Mouse (Mus musculus): ENCODE data around the gene Ifna7. TPM values are rescaled to one million over a fixed set of nuclear protein-coding genes. Genes with fewer than 3 reads are reported as not detected.
"Not testable (repeated sequence)": the region's sequence is repeated elsewhere in the genome, so short reads cannot be mapped to it uniquely, and the experiment has no call there.

The Ifna7 gene
- total and polyA plus RNA-seq, 2 experiments from 2014 or later: not detected

- not testable (repeated sequence) for DNase-seq (ENCODE audit: low spot score); H3K4me1 ChIP-seq (ENCODE audit: insufficient read depth, low read length); H3K4me3 ChIP-seq (ENCODE audit: low read depth, low read length); H3K36me3 ChIP-seq (ENCODE audit: insufficient read depth, low read length); H3K9ac ChIP-seq (replicated peaks; ENCODE audit: low read length, poor library complexity, severe bottlenecking); H3K27ac ChIP-seq (ENCODE audit: low read depth, low read length); H3K9me3 ChIP-seq (ENCODE audit: low read length); H3K27me3 ChIP-seq (ENCODE audit: insufficient read depth, low read length); ATAC-seq (ENCODE audit: low FRiP score); H3K4me2 ChIP-seq (ENCODE audit: low read depth, low read length, poor library complexity, severe bottlenecking)
- 0 out of 2 replicates have a peak, but pooled peaks have one; percentile 12 for TF ChIP-seq CTCF (IDR thresholded peaks at IDR 0.05)
- WGBS: no CpG with 5 or more reads among the region's 31 CpGs
Measured at GRCm38 (mm10) chr4:88782335-88782734, 33.7 kb upstream of the Ifna7 start.

- H3K4me1 ChIP-seq (ENCODE audit: insufficient read depth, low read length); H3K27ac ChIP-seq (ENCODE audit: low read depth, low read length); H3K36me3 ChIP-seq (ENCODE audit: insufficient read depth, low read length); H3K4me2 ChIP-seq (ENCODE audit: low read depth, low read length, poor library complexity, severe bottlenecking); H3K27me3 ChIP-seq (ENCODE audit: insufficient read depth, low read length); DNase-seq (ENCODE audit: low spot score); H3K9me3 ChIP-seq (ENCODE audit: low read length); H3K4me3 ChIP-seq (ENCODE audit: low read depth, low read length); ATAC-seq (ENCODE audit: low FRiP score); H3K9ac ChIP-seq (replicated peaks; ENCODE audit: low read length, poor library complexity, severe bottlenecking): not testable (repeated sequence)
- no CpG with 5 or more reads among the region's 27 CpGs for WGBS
Measured at GRCm38 (mm10) chr4:88785409-88785808, 30.6 kb upstream of the Ifna7 start, which contains the start of gene Gm13276. TSS of gene Gm13276 (plus strand) at chr4:88785709.

GRCm38 (mm10) chr4:88788402-88788801 is 27.6 kb upstream of the Ifna7 start, which contains the start of gene Gm13277:
TSS of gene Gm13277 (plus strand) at chr4:88788632.
- WGBS: no CpG with 5 or more reads among the region's 28 CpGs
- not testable (repeated sequence) for H3K9ac ChIP-seq (replicated peaks; ENCODE audit: low read length, poor library complexity, severe bottlenecking)

GRCm38 (mm10) chr4:88791250-88791649 is 24.8 kb upstream of the Ifna7 start, which contains the start of gene Gm13278:
TSS of gene Gm13278 (plus strand) at chr4:88791550.
- DNase-seq (ENCODE audit: low spot score); H3K9me3 ChIP-seq (ENCODE audit: low read length): not testable (repeated sequence)
- WGBS: no CpG with 5 or more reads among the region's 28 CpGs

More at GRCm38 (mm10) chr4:88788402-88788801, 27.6 kb upstream of the Ifna7 start, which contains the start of gene Gm13277:
- H3K4me2 ChIP-seq (ENCODE audit: low read depth, low read length, poor library complexity, severe bottlenecking); H3K27me3 ChIP-seq (ENCODE audit: insufficient read depth, low read length); H3K27ac ChIP-seq (ENCODE audit: low read depth, low read length); H3K9me3 ChIP-seq (ENCODE audit: low read length); DNase-seq (ENCODE audit: low spot score); ATAC-seq (ENCODE audit: low FRiP score); H3K4me3 ChIP-seq (ENCODE audit: low read depth, low read length); H3K36me3 ChIP-seq (ENCODE audit: insufficient read depth, low read length); H3K4me1 ChIP-seq (ENCODE audit: insufficient read depth, low read length): not testable (repeated sequence)
- TF ChIP-seq CTCF (IDR thresholded peaks at IDR 0.05): peak; percentile 59

GRCm38 (mm10) chr4:88793936-88794675 is 21.9 kb upstream of the Ifna7 start, which contains the start of gene Gm13275:
TSS of gene Gm13275 (plus strand) at chr4:88794487.
- TF ChIP-seq CTCF (IDR thresholded peaks at IDR 0.05): peak; percentile 39
- not testable (repeated sequence) for H3K4me2 ChIP-seq (ENCODE audit: low read depth, low read length, poor library complexity, severe bottlenecking); DNase-seq (ENCODE audit: low spot score); H3K9ac ChIP-seq (replicated peaks; ENCODE audit: low read length, poor library complexity, severe bottlenecking); H3K27me3 ChIP-seq (ENCODE audit: insufficient read depth, low read length); H3K4me3 ChIP-seq (ENCODE audit: low read depth, low read length); H3K36me3 ChIP-seq (ENCODE audit: insufficient read depth, low read length); H3K27ac ChIP-seq (ENCODE audit: low read depth, low read length); H3K4me1 ChIP-seq (ENCODE audit: insufficient read depth, low read length); H3K9me3 ChIP-seq (ENCODE audit: low read length); ATAC-seq (ENCODE audit: low FRiP score)
- WGBS: 0% methylated on average over 8 of the region's 52 CpGs

More at GRCm38 (mm10) chr4:88791250-88791649, 24.8 kb upstream of the Ifna7 start, which contains the start of gene Gm13278:
- H3K4me2 ChIP-seq (ENCODE audit: low read depth, low read length, poor library complexity, severe bottlenecking); H3K4me3 ChIP-seq (ENCODE audit: low read depth, low read length); H3K27me3 ChIP-seq (ENCODE audit: insufficient read depth, low read length); H3K27ac ChIP-seq (ENCODE audit: low read depth, low read length); ATAC-seq (ENCODE audit: low FRiP score); H3K36me3 ChIP-seq (ENCODE audit: insufficient read depth, low read length); H3K4me1 ChIP-seq (ENCODE audit: insufficient read depth, low read length); H3K9ac ChIP-seq (replicated peaks; ENCODE audit: low read length, poor library complexity, severe bottlenecking): not testable (repeated sequence)

- H3K9ac ChIP-seq (replicated peaks; ENCODE audit: low read length, poor library complexity, severe bottlenecking); DNase-seq (ENCODE audit: low spot score); ATAC-seq (ENCODE audit: low FRiP score); H3K4me2 ChIP-seq (ENCODE audit: low read depth, low read length, poor library complexity, severe bottlenecking); H3K4me3 ChIP-seq (ENCODE audit: low read depth, low read length); H3K36me3 ChIP-seq (ENCODE audit: insufficient read depth, low read length); H3K9me3 ChIP-seq (ENCODE audit: low read length); H3K4me1 ChIP-seq (ENCODE audit: insufficient read depth, low read length); H3K27ac ChIP-seq (ENCODE audit: low read depth, low read length); H3K27me3 ChIP-seq (ENCODE audit: insufficient read depth, low read length): not testable (repeated sequence)
- no CpG with 5 or more reads among the region's 28 CpGs for WGBS
Measured at GRCm38 (mm10) chr4:88797097-88797496, 18.9 kb upstream of the Ifna7 start, which contains the start of gene Gm13279. TSS of gene Gm13279 (plus strand) at chr4:88797397.

- H3K4me1 ChIP-seq (ENCODE audit: insufficient read depth, low read length); DNase-seq (ENCODE audit: low spot score); ATAC-seq (ENCODE audit: low FRiP score); H3K36me3 ChIP-seq (ENCODE audit: insufficient read depth, low read length); H3K9ac ChIP-seq (replicated peaks; ENCODE audit: low read length, poor library complexity, severe bottlenecking); H3K27ac ChIP-seq (ENCODE audit: low read depth, low read length); H3K27me3 ChIP-seq (ENCODE audit: insufficient read depth, low read length); H3K4me3 ChIP-seq (ENCODE audit: low read depth, low read length); H3K9me3 ChIP-seq (ENCODE audit: low read length); H3K4me2 ChIP-seq (ENCODE audit: low read depth, low read length, poor library complexity, severe bottlenecking): not testable (repeated sequence)
- WGBS: 17% methylated on average over 3 of the region's 7 CpGs
Measured at GRCm38 (mm10) chr4:88799365-88799764, 16.7 kb upstream of the Ifna7 start, which contains the start of gene Gm13285. TSS of gene Gm13285 (plus strand) at chr4:88799665.

GRCm38 (mm10) chr4:88802954-88803353 is 13.1 kb upstream of the Ifna7 start, which contains the start of gene Gm13287:
TSS of gene Gm13287 (plus strand) at chr4:88803254.
- not testable (repeated sequence) for H3K36me3 ChIP-seq (ENCODE audit: insufficient read depth, low read length); H3K4me1 ChIP-seq (ENCODE audit: insufficient read depth, low read length); H3K27me3 ChIP-seq (ENCODE audit: insufficient read depth, low read length); ATAC-seq (ENCODE audit: low FRiP score); DNase-seq (ENCODE audit: low spot score); H3K9ac ChIP-seq (replicated peaks; ENCODE audit: low read length, poor library complexity, severe bottlenecking); H3K27ac ChIP-seq (ENCODE audit: low read depth, low read length); H3K4me3 ChIP-seq (ENCODE audit: low read depth, low read length); H3K4me2 ChIP-seq (ENCODE audit: low read depth, low read length, poor library complexity, severe bottlenecking); H3K9me3 ChIP-seq (ENCODE audit: low read length)
- no CpG with 5 or more reads among the region's 29 CpGs for WGBS

Data from midbrain, postnatal 0 days (tissue).